Mouse (Mus musculus) kidney, postnatal 36 days (tissue): ENCODE data around the gene Pdzd11.

ENCODE experiments used
- DNase-seq, 2 experiments: peaks; one replicate each; pipeline ENCODE4 v3.0.0; 2021 to 2022; ENCODE audit warnings: mixed read lengths in 2 of 2

Gene Pdzd11

GRCm38 (mm10) chrX:100625802-100626793 is at the start of gene Pdzd11:
TSS of gene Pdzd11 (minus strand) at chrX:100626568.
- peak; percentile 93 to 95 for DNase-seq

- DNase-seq: peak; percentile 2 to 17
Observed at GRCm38 (mm10) chrX:100664825-100665224, 38.5 kb upstream of the Pdzd11 start.

GRCm38 (mm10) chrX:100652848-100653247 is 26.5 kb upstream of the Pdzd11 start:
- peak in 1 of 2 experiments; percentile 3 for DNase-seq

GRCm38 (mm10) chrX:100638477-100638876 is 12.1 kb upstream of the Pdzd11 start:
- no peak for DNase-seq

GRCm38 (mm10) chrX:100629076-100629475 is 2.7 kb upstream of the Pdzd11 start:
- peak; percentile 9 to 41 for DNase-seq

- no peak for DNase-seq
Observed at GRCm38 (mm10) chrX:100625546-100625801, 894 bp downstream of the Pdzd11 start, which contains the start of gene Kif4. TSS of gene Kif4 (plus strand) at chrX:100625737.

GRCm38 (mm10) chrX:100625146-100625545 is 1.2 kb downstream of the Pdzd11 start:
- DNase-seq: no peak

- DNase-seq: no peak
Observed at GRCm38 (mm10) chrX:100624242-100624641, 2.1 kb downstream of the Pdzd11 start.

GRCm38 (mm10) chrX:100621366-100621765 is 5.0 kb downstream of the Pdzd11 start:
- peak; percentile 26 to 44 for DNase-seq

- peak in 1 of 2 experiments; percentile 8 for DNase-seq
Observed at GRCm38 (mm10) chrX:100618488-100618887, 7.9 kb downstream of the Pdzd11 start.

GRCm38 (mm10) chrX:100605314-100605713 is 21.1 kb downstream of the Pdzd11 start, which contains the start of gene Arr3:
TSS of gene Arr3 (plus strand) at chrX:100605497.
- no peak for DNase-seq

- no peak for DNase-seq
Observed at GRCm38 (mm10) chrX:100599755-100600154, 26.6 kb downstream of the Pdzd11 start.

- peak; percentile 49 to 76 for DNase-seq
Observed at GRCm38 (mm10) chrX:100597439-100597838, 28.9 kb downstream of the Pdzd11 start.

GRCm38 (mm10) chrX:100594791-100595190 is 31.6 kb downstream of the Pdzd11 start, which contains the start of gene P2ry4:
TSS of gene P2ry4 (minus strand) at chrX:100594869.
- DNase-seq: no peak
